14 mouse cellular contexts compared by ENCODE assay signal in genomic region chr12:79788340-79788739, GRCm38 (mm10).
"Had no signal": no experiment of that assay in that cellular context is flagged by ENCODE, and none has a peak within 500 bp of the region (broad histone marks: within the 10 kb centered on the region; RNA-seq: fewer than 3 reads in every experiment).

No protein-coding gene starts in this region.

- H3K27ac ChIP-seq: limb, embryonic 13.5 days; liver, embryonic 12.5 days; liver, embryonic 15.5 days; macrophage had no signal

- H3K4me2 ChIP-seq: limb, embryonic 13.5 days; liver, embryonic 12.5 days; liver, embryonic 15.5 days had no signal

- H3K4me1 ChIP-seq: liver, embryonic 12.5 days; liver, embryonic 15.5 days had no signal

- ATAC-seq: intestine, postnatal 0 days; liver, embryonic 12.5 days had no signal

- H3K36me3 ChIP-seq: limb, embryonic 10.5 days; limb, embryonic 13.5 days; liver, embryonic 12.5 days; liver, embryonic 15.5 days had no signal

- DNase-seq: kidney, adult 2 months; kidney, postnatal 10 days; kidney, postnatal 4 days; layer of hippocampus, adult 9-11 months; liver; midbrain, embryonic 14.5 days; thymus, adult 18-20 months; thymus, postnatal 36 days had no signal

- H3K9ac ChIP-seq: limb, embryonic 13.5 days; liver, embryonic 12.5 days; liver, embryonic 15.5 days had no signal

- H3K4me3 ChIP-seq: limb, embryonic 10.5 days; limb, embryonic 13.5 days; liver, embryonic 12.5 days; liver, embryonic 15.5 days had no signal

- H3K9me3 ChIP-seq: limb, embryonic 10.5 days; limb, embryonic 13.5 days; liver, embryonic 12.5 days; liver, embryonic 15.5 days had no signal

- H3K27me3 ChIP-seq: limb, embryonic 13.5 days; liver, embryonic 12.5 days; liver, embryonic 15.5 days had no signal
